Mouse (Mus musculus) liver, embryonic 11.5 days (tissue): ENCODE data around the gene Cdk17. TPM values are rescaled to one million over a fixed set of nuclear protein-coding genes. Genes with fewer than 3 reads are reported as not detected.
A peak's percentile ranks its signal among the peaks of the same experiment; 100 is the strongest.

Experiments
- ATAC-seq: fragments of 200-750 bp; cut with Nextera tagmentation; replicated peaks from 2 replicates; pipeline ENCODE4 v1.8.0; 2017; ENCODE audit warnings: moderate number of reproducible peaks, mild to moderate bottlenecking, moderate TSS enrichment, moderate library complexity; ENCODE audit not compliant: low FRiP score
- DNase-seq: peaks from one replicate; pipeline ENCODE4 v3.0.0-alpha.2; 2017; ENCODE audit warnings: low spot score
- H3K27ac ChIP-seq: fragments of 300-500 bp; sonication (generic); 2 replicates; pipeline ENCODE4 v1.5.1; 2014; ENCODE audit warnings: mild to moderate bottlenecking, low read depth, low read length, control low read depth
- H3K27me3 ChIP-seq: fragments of 300-500 bp; sonication (generic); replicated peaks from 2 replicates; pipeline ENCODE4 v1.6.1; 2014; ENCODE audit warnings: low read length, mixed read lengths; ENCODE audit not compliant: control insufficient read depth, insufficient read depth
- H3K36me3 ChIP-seq: fragments of 300-500 bp; sonication (generic); 2 replicates; pipeline ENCODE4 v1.6.1; 2014; ENCODE audit warnings: mild to moderate bottlenecking, low read length, moderate library complexity, mixed read lengths; ENCODE audit not compliant: control insufficient read depth, insufficient read depth
- H3K4me1 ChIP-seq: fragments of 300-500 bp; sonication (generic); replicated peaks from 2 replicates; pipeline ENCODE4 v1.6.1; 2014; ENCODE audit warnings: low read length, mixed read lengths; ENCODE audit not compliant: control insufficient read depth, insufficient read depth
- H3K4me2 ChIP-seq: fragments of 300-500 bp; sonication (generic); 2 replicates; pipeline ENCODE4 v1.6.1; 2014; ENCODE audit warnings: mild to moderate bottlenecking, control low read depth, moderate library complexity
- H3K4me3 ChIP-seq: fragments of 300-500 bp; sonication (generic); 2 replicates; pipeline ENCODE4 v1.5.1; 2014; ENCODE audit warnings: low read depth, low read length, control low read depth
- H3K9ac ChIP-seq: fragments of 300-500 bp; sonication (generic); 2 replicates; pipeline ENCODE4 v1.6.1; 2014; ENCODE audit warnings: low read depth, low read length, control low read depth
- H3K9me3 ChIP-seq: fragments of 300-500 bp; sonication (generic); 2 replicates; pipeline ENCODE4 v1.6.1; 2016; ENCODE audit warnings: low read length, inconsistent platforms, mixed read lengths; ENCODE audit not compliant: control insufficient read depth
- WGBS: fragments of 180-500 bp; shearing (Covaris S2); extraction: QIAGEN DNeasy Blood & Tissue Kit; methylation state at CpG from one replicate; pipeline ENCODE4 v1.1.7; 2014; 5-methylcytosine and 5-hydroxymethylcytosine counted together
- polyA plus RNA-seq: library from polyadenylated mRNA; unstranded; fragments of >200 nt; fragmentation: Nextera tagmentation; extraction: Ambion mirVana; gene quantifications from 2 replicates; pipeline ENCODE4 v1.2.1, GENCODE M21; 2014

The Cdk17 gene
- polyA plus RNA-seq = 23.1 and 23.7 TPM in 2 replicates

- H3K9ac ChIP-seq = peak within 1 kb of the TSS; percentile 99
- H3K4me1 ChIP-seq = peaks cover 32% of the 10 kb centered on the region
- peak within 1 kb of the TSS; percentile 95 for H3K27ac ChIP-seq
- no peaks in the 10 kb centered on the region for H3K9me3 ChIP-seq
- no peaks in the 10 kb centered on the region for H3K27me3 ChIP-seq
- H3K4me2 ChIP-seq = peak within 1 kb of the TSS; percentile 87
- H3K36me3 ChIP-seq = no peaks in the 10 kb centered on the region
- WGBS = under 1% methylated on average over 92 of the region's 97 CpGs
- DNase-seq (peak; percentile 77), ATAC-seq (peak; percentile 64)
- peak within 1 kb of the TSS; percentile 99 for H3K4me3 ChIP-seq
Measured at GRCm38 (mm10) chr10:93160807-93161510, at the start of gene Cdk17. Gene Cdk17 (plus strand): TSS chr10:93160875.

GRCm38 (mm10) chr10:93111412-93111811, 49.3 kb upstream of the Cdk17 start:
- no peak overlapping the region for H3K4me2 ChIP-seq
- no peak overlapping the region for H3K9ac ChIP-seq
- H3K27me3 ChIP-seq = no peaks in the 10 kb centered on the region
- no peak overlapping the region for H3K27ac ChIP-seq
- no peaks in the 10 kb centered on the region for H3K9me3 ChIP-seq
- no peak overlapping the region for H3K4me3 ChIP-seq
- WGBS = 64% methylated on average over 8 of the region's 8 CpGs
- ATAC-seq (no peak), DNase-seq (no peak)
- no peaks in the 10 kb centered on the region for H3K4me1 ChIP-seq
- H3K36me3 ChIP-seq = no peaks in the 10 kb centered on the region

- 87% methylated on average over 6 of the region's 6 CpGs for WGBS
- Histone ChIP-seq H3K9me3 (no peaks in the 10 kb centered on the region), H3K4me2 (no peak overlapping the region), H3K9ac (no peak overlapping the region), H3K4me3 (no peak overlapping the region), H3K27me3 (no peaks in the 10 kb centered on the region), H3K4me1 (no peaks in the 10 kb centered on the region), H3K27ac (no peak overlapping the region), H3K36me3 (no peaks in the 10 kb centered on the region)
- no peak for DNase-seq
- no peak for ATAC-seq
Measured at GRCm38 (mm10) chr10:93112021-93112420, 48.7 kb upstream of the Cdk17 start.

GRCm38 (mm10) chr10:93113968-93114367, 46.7 kb upstream of the Cdk17 start:
- no peaks in the 10 kb centered on the region for H3K36me3 ChIP-seq
- no peak overlapping the region for H3K4me3 ChIP-seq
- H3K27me3 ChIP-seq = no peaks in the 10 kb centered on the region
- H3K9me3 ChIP-seq = no peaks in the 10 kb centered on the region
- DNase-seq = no peak
- 87% methylated on average over 8 of the region's 8 CpGs for WGBS
- ATAC-seq = no peak
- no peaks in the 10 kb centered on the region for H3K4me1 ChIP-seq
- no peak overlapping the region for H3K9ac ChIP-seq
- no peak overlapping the region for H3K4me2 ChIP-seq
- H3K27ac ChIP-seq = no peak overlapping the region

- no peaks in the 10 kb centered on the region for H3K4me1 ChIP-seq
- WGBS = 71% methylated on average over 1 of the region's 1 CpGs
- no peak overlapping the region for H3K4me2 ChIP-seq
- no peak overlapping the region for H3K4me3 ChIP-seq
- H3K9ac ChIP-seq = no peak overlapping the region
- no peaks in the 10 kb centered on the region for H3K27me3 ChIP-seq
- no peak overlapping the region for H3K27ac ChIP-seq
- no peaks in the 10 kb centered on the region for H3K36me3 ChIP-seq
- DNase-seq = no peak
- no peaks in the 10 kb centered on the region for H3K9me3 ChIP-seq
- ATAC-seq = peak; percentile 56; the same call in 1 of the 2 replicates
Measured at GRCm38 (mm10) chr10:93114782-93115181, 45.9 kb upstream of the Cdk17 start.

- no peak overlapping the region for H3K4me2 ChIP-seq
- H3K4me1 ChIP-seq = no peaks in the 10 kb centered on the region
- ATAC-seq (no peak), DNase-seq (no peak)
- 66% methylated on average over 1 of the region's 1 CpGs for WGBS
- H3K4me3 ChIP-seq = no peak overlapping the region
- no peaks in the 10 kb centered on the region for H3K36me3 ChIP-seq
- no peaks in the 10 kb centered on the region for H3K27me3 ChIP-seq
- H3K27ac ChIP-seq = no peak overlapping the region
- H3K9me3 ChIP-seq = no peaks in the 10 kb centered on the region
- no peak overlapping the region for H3K9ac ChIP-seq
Measured at GRCm38 (mm10) chr10:93115743-93116142, 44.9 kb upstream of the Cdk17 start.

GRCm38 (mm10) chr10:93116636-93117035, 44.0 kb upstream of the Cdk17 start:
- 76% methylated on average over 3 of the region's 3 CpGs for WGBS
- Histone ChIP-seq H3K4me3 (no peak overlapping the region), H3K9ac (no peak overlapping the region), H3K9me3 (no peaks in the 10 kb centered on the region), H3K4me1 (peaks cover 6% of the 10 kb centered on the region; the same call in 1 of the 2 replicates), H3K27ac (no peak overlapping the region), H3K4me2 (no peak overlapping the region), H3K36me3 (no peaks in the 10 kb centered on the region), H3K27me3 (no peaks in the 10 kb centered on the region)
- no peak for DNase-seq
- no peak for ATAC-seq

GRCm38 (mm10) chr10:93119809-93120208, 40.9 kb upstream of the Cdk17 start:
- no peak for ATAC-seq
- DNase-seq = no peak
- 79% methylated on average over 5 of the region's 5 CpGs for WGBS
- Histone ChIP-seq H3K4me1 (peaks cover 21% of the 10 kb centered on the region; the same call in 1 of the 2 replicates), H3K9ac (no peak overlapping the region), H3K9me3 (no peaks in the 10 kb centered on the region), H3K4me2 (no peak overlapping the region), H3K27me3 (no peaks in the 10 kb centered on the region), H3K4me3 (no peak overlapping the region), H3K36me3 (no peaks in the 10 kb centered on the region), H3K27ac (no peak overlapping the region)

GRCm38 (mm10) chr10:93121262-93121860, 39.3 kb upstream of the Cdk17 start:
- H3K4me2 ChIP-seq = no peak overlapping the region
- no peaks in the 10 kb centered on the region for H3K36me3 ChIP-seq
- ATAC-seq = no peak
- no peak for DNase-seq
- H3K27ac ChIP-seq = no peak overlapping the region
- no peak overlapping the region for H3K9ac ChIP-seq
- no peak overlapping the region for H3K4me3 ChIP-seq
- no peaks in the 10 kb centered on the region for H3K9me3 ChIP-seq
- H3K27me3 ChIP-seq = no peaks in the 10 kb centered on the region
- 80% methylated on average over 6 of the region's 6 CpGs for WGBS
- H3K4me1 ChIP-seq = peaks cover 21% of the 10 kb centered on the region; the same call in 1 of the 2 replicates
